ENCODE assay signal across 25 mouse cellular contexts in the genomic region with DNA sequence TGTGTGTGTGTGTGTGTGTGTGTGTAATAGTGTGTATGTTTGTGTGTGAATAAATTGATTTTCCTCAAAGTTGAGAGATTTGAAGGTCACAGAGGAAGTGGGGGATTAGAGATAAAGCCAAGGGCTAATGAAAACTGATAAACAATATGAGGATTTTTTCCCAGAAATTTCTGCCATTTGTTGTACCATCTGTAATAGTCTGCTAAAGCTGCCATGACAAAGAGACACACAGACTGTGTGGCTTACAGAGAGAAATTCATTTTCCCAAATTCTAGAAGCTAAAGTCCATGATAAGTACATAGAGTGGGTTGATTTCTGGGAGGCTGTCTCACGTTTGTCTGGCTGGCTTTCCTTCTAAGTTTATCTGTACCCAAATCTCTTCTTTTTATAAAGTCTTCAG.
"Had no signal": no experiment of that assay in that cellular context is flagged by ENCODE, and none has a peak within 500 bp of the region (broad histone marks: within the 10 kb centered on the region; RNA-seq: fewer than 3 reads in every experiment).

No protein-coding gene starts in this region.

- H3K27ac ChIP-seq: heart, adult 2 months; heart, embryonic 13.5 days; heart, embryonic 15.5 days; hindbrain, embryonic 13.5 days; hindbrain, embryonic 15.5 days; hindbrain, postnatal 0 days; intestine, embryonic 15.5 days; kidney, embryonic 15.5 days; kidney, postnatal 0 days; limb, embryonic 13.5 days; limb, embryonic 15.5 days; liver, embryonic 12.5 days; liver, embryonic 14.5 days had no signal

- H3K4me3 ChIP-seq: heart, adult 2 months; heart, embryonic 13.5 days; heart, embryonic 15.5 days; hindbrain, embryonic 13.5 days; hindbrain, embryonic 15.5 days; intestine, embryonic 15.5 days; kidney, embryonic 15.5 days; limb, embryonic 13.5 days; limb, embryonic 15.5 days; liver, embryonic 12.5 days had no signal

- DNase-seq: gastrocnemius, postnatal 14 days; gastrocnemius, postnatal 36 days; heart, adult 11 months; heart, adult 2 months; heart, postnatal 14 days; heart, postnatal 36 days; kidney, adult 18-20 months; kidney, adult 9 months; kidney, postnatal 14 days; kidney, postnatal 36 days; left cerebral cortex, postnatal 4 days; lung, adult 18-20 months had no signal

- ATAC-seq: hindbrain, postnatal 0 days; intestine, embryonic 15.5 days; intestine, postnatal 0 days; liver, embryonic 12.5 days had no signal

- H3K27me3 ChIP-seq: heart, embryonic 13.5 days; heart, embryonic 15.5 days; hindbrain, embryonic 13.5 days; hindbrain, embryonic 15.5 days; intestine, embryonic 15.5 days; kidney, embryonic 15.5 days; limb, embryonic 13.5 days; limb, embryonic 15.5 days; liver, embryonic 12.5 days had no signal

- H3K4me1 ChIP-seq: heart, embryonic 13.5 days; heart, embryonic 15.5 days; hindbrain, embryonic 13.5 days; hindbrain, embryonic 15.5 days; intestine, embryonic 15.5 days; kidney, embryonic 15.5 days; limb, embryonic 13.5 days; limb, embryonic 15.5 days; liver, embryonic 12.5 days had no signal

- H3K36me3 ChIP-seq: heart, embryonic 13.5 days; heart, embryonic 15.5 days; hindbrain, embryonic 13.5 days; hindbrain, embryonic 15.5 days; intestine, embryonic 15.5 days; kidney, embryonic 15.5 days; limb, embryonic 13.5 days; limb, embryonic 15.5 days; liver, embryonic 12.5 days had no signal
